Mouse (Mus musculus) kidney, embryonic 15.5 days (tissue): ENCODE measurements at regions not wholly inside any gene's neighbourhood (a gene's known extent, or its start where the extent isn't known, plus 50 kb on each side); places are given as distances from the start of the nearest gene placed in this dataset.

ENCODE experiments used
- ATAC-seq: fragments of 200-750 bp; cut with Nextera tagmentation; replicated peaks from 2 replicates; pipeline ENCODE4 v1.8.0; 2017; ENCODE audit warnings: moderate TSS enrichment; ENCODE audit not compliant: low FRiP score
- H3K27ac ChIP-seq: fragments of 300-500 bp; sonication (generic); 2 replicates; pipeline ENCODE4 v1.5.1; 2015; ENCODE audit warnings: mild to moderate bottlenecking, inconsistent platforms
- H3K27me3 ChIP-seq: fragments of 300-500 bp; sonication (generic); 2 replicates; pipeline ENCODE4 v1.6.1; 2015; ENCODE audit warnings: inconsistent platforms
- H3K36me3 ChIP-seq: fragments of 300-500 bp; sonication (generic); 2 replicates; pipeline ENCODE4 v1.6.1; 2015; ENCODE audit warnings: inconsistent platforms
- H3K4me1 ChIP-seq: fragments of 300-500 bp; sonication (generic); 2 replicates; pipeline ENCODE4 v1.6.1; 2015; ENCODE audit warnings: inconsistent platforms
- H3K4me2 ChIP-seq: fragments of 300-500 bp; sonication (generic); 2 replicates; pipeline ENCODE4 v1.6.1; 2015; ENCODE audit warnings: moderate library complexity, mild to moderate bottlenecking, inconsistent platforms
- H3K4me3 ChIP-seq: fragments of 300-500 bp; sonication (generic); replicated peaks from 2 replicates; pipeline ENCODE4 v1.5.1; 2015; ENCODE audit warnings: mild to moderate bottlenecking, inconsistent platforms
- H3K9ac ChIP-seq: fragments of 300-500 bp; sonication (generic); 2 replicates; pipeline ENCODE4 v1.6.1; 2015; ENCODE audit warnings: mild to moderate bottlenecking, inconsistent platforms
- H3K9me3 ChIP-seq: fragments of 300-500 bp; sonication (generic); replicated peaks from 2 replicates; pipeline ENCODE4 v1.6.1; 2016; ENCODE audit warnings: inconsistent platforms
- WGBS: fragments of 180-500 bp; shearing (Covaris S2); methylation state at CpG from one replicate; pipeline ENCODE4 v1.1.7; 2015; ENCODE audit warnings: mixed read lengths; 5-methylcytosine and 5-hydroxymethylcytosine counted together

DNA sequence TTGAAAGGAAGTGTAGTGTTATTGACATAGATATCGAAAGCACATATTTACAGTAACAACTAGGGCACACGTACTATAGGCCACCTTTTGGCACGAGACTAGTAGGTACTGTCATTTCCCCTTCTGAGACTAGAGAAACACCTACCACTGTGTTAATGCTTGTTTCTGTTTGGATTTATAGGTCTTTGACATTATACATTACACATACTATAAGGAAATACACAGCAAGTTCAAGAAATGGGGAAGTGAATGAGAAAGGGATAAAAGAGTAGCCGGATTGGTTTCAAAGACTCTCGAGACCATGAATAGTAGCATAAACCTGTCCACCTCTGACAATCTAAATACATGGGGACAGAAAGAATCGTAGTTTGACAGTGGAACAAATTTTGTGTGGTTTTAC lies 900.3 kb upstream of the Pot1a start:
- Histone ChIP-seq H3K27me3 (no peaks in the 10 kb centered on the region), H3K4me2 (no peak overlapping the region), H3K9ac (no peak overlapping the region), H3K4me1 (no peaks in the 10 kb centered on the region), H3K4me3 (no peak overlapping the region), H3K27ac (no peak overlapping the region), H3K36me3 (no peaks in the 10 kb centered on the region), H3K9me3 (no peaks in the 10 kb centered on the region)
- 71% methylated on average over 6 of the region's 6 CpGs for WGBS
- ATAC-seq, result no peak

DNA sequence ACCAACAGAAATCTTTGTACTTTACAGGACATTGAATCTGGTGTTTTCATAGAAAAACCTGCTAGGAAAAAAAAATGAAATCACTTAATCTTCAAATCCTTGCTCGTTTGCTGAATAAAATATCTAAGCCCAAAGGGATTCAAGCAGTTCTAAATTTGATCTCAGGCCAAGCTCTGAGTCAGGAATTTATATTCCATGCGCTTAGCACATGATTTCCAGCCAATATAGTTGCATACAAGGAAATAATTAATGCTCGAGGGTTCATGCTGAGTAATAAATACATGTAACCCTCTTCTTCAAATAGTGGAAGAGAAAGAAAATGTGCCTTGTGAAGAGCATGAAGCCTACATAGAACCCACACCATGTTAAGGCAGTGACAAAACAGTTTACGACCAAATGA lies 899.8 kb upstream of the Pot1a start:
- Histone ChIP-seq H3K4me2 (no peak overlapping the region), H3K4me1 (no peaks in the 10 kb centered on the region), H3K9ac (no peak overlapping the region), H3K27me3 (no peaks in the 10 kb centered on the region), H3K4me3 (no peak overlapping the region), H3K9me3 (no peaks in the 10 kb centered on the region), H3K27ac (no peak overlapping the region), H3K36me3 (no peaks in the 10 kb centered on the region)
- no peak for ATAC-seq
- 52% methylated on average over 4 of the region's 4 CpGs for WGBS

DNA sequence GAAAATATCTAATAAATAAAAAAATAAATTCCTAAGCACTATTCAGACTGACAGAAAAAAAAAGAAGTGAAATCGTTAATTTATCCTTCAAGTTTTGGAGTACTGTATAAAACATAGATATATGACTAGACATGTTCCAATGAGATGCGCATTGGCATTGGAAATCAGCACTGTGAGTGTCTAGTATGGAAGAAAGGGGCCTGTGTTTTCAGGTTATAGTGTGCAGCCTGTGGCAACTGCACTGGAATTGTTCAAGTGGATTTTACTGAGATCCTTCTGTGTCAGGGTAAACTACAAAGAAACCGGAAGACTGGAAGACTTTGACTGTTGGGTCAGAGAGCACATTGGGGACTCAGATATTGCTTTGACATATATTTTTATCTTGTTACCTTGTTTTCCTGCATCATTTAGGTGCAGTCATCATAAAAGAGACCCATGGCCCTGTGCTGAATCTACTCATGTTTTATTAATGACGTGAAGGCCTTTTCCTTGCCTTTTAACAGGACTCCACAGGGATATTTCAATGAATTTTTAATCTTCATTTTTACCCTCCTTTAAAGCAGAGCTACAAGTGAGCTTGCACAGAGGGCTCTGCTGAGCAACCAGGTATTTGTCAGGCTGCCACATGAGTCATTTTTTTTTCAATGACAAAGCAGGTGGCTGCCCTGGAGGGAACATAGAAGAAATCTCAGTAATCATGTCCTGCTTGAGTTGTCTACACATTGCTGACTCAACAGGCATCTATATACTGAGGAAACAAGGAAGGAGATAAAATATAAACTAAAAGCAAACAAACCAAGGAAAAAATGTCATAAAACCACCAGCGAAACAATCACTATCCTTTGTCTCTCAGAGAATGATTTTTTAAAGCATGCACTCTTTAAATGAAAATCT lies 899.2 kb upstream of the Pot1a start:
- H3K4me3 ChIP-seq, result no peak overlapping the region
- WGBS, result 79% methylated on average over 5 of the region's 5 CpGs
- no peaks in the 10 kb centered on the region for H3K27me3 ChIP-seq
- no peaks in the 10 kb centered on the region for H3K36me3 ChIP-seq
- no peak overlapping the region for H3K9ac ChIP-seq
- H3K9me3 ChIP-seq, result no peaks in the 10 kb centered on the region
- no peak overlapping the region for H3K4me2 ChIP-seq
- H3K4me1 ChIP-seq, result no peaks in the 10 kb centered on the region
- ATAC-seq, result no peak
- H3K27ac ChIP-seq, result 0 out of 2 replicates have a peak overlapping the region, but pooled peaks have one; percentile 18
